Mouse (Mus musculus): ENCODE measurements around the gene Catip. TPM values are rescaled to one million over a fixed set of nuclear protein-coding genes. Genes with fewer than 3 reads are reported as not detected.
"Not testable (repeated sequence)": the region's sequence is repeated elsewhere in the genome, so short reads cannot be mapped to it uniquely, and the experiment has no call there.

The Catip gene
- total and polyA plus RNA-seq, 3 experiments, result 0.27 TPM; not detected in 2

DNA sequence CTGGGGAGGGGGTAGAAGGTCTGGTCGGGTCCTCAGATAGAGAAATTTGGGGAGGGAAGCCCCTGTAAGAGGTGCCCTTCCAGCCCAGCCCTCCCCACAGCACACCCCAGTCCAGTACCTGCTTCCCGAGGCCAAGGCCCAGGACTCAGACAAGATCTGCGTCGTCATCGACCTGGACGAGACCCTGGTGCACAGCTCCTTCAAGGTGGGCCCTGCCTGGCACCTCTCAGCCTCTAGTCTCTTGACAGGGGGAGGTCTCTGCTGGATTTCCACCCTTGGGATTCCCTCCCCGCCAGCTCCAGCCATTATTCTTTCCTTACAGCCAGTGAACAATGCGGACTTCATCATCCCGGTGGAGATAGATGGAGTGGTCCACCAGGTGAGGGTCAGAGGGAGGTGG, 31.8 kb downstream of the Catip start:
- no peak for DNase-seq (ENCODE audit: low spot score)
- Histone ChIP-seq H3K27me3 (ENCODE audit: insufficient read depth, low read length) (no peaks in the 10 kb centered on the region), H3K9me3 (replicated peaks) (peaks cover 2% of the 10 kb centered on the region; the same call in 1 of the 2 replicates), H3K4me3 (ENCODE audit: low read depth, low read length) (peak overlapping the region; percentile 82; the same call in 1 of the 2 replicates), H3K36me3 (replicated peaks) (peaks cover 30% of the 10 kb centered on the region), H3K4me1 (ENCODE audit: insufficient read depth, low read depth, low read length) (peaks cover 79% of the 10 kb centered on the region)
- no peak for TF ChIP-seq GATA1 (IDR thresholded peaks at IDR 0.05; ENCODE audit: borderline replicate concordance, low read length)
- TF ChIP-seq TAL1 (conservative IDR thresholded peaks at IDR 0.05; ENCODE audit: low read depth, low read length), result no peak
- no peak for TF ChIP-seq POLR2AphosphoS5 (IDR thresholded peaks at IDR 0.05; ENCODE audit: insufficient replicate concordance, low read depth, low read length)
- no peak for TF ChIP-seq GATA2 (IDR thresholded peaks at IDR 0.05; ENCODE audit: borderline replicate concordance, low read depth, low read length)
- no peak for ATAC-seq (ENCODE audit: extremely low read depth, insufficient number of reproducible peaks, low FRiP score, poor library complexity, severe bottlenecking)

DNA sequence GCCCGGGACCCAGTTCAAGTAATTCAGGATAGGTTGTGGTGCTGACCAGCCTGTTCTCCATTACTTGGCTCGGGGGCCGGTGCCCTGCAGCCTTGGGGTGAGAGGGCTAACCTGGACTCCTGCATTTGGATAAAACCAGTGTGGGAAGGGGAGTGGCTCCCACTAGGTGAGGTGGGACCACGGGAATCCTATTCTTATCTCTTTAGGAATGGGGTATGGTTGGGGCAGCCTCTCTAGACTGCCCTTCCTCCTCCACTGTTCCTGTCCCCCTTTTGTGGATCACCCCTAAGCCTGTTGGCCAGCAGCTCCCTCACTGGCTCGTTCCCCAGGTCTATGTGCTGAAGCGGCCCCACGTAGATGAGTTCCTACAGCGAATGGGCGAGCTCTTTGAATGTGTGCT, 32.4 kb downstream of the Catip start:
- Histone ChIP-seq H3K4me3 (ENCODE audit: low read depth, low read length) (no peak overlapping the region; the same call in 1 of the 2 replicates), H3K27me3 (ENCODE audit: insufficient read depth, low read length) (no peaks in the 10 kb centered on the region), H3K9me3 (replicated peaks) (peaks cover 2% of the 10 kb centered on the region; the same call in 1 of the 2 replicates), H3K36me3 (replicated peaks) (peaks cover 30% of the 10 kb centered on the region), H3K4me1 (ENCODE audit: insufficient read depth, low read depth, low read length) (peaks cover 79% of the 10 kb centered on the region)
- TF ChIP-seq TAL1 (conservative IDR thresholded peaks at IDR 0.05; ENCODE audit: low read depth, low read length) (no peak), CTCF (IDR thresholded peaks at IDR 0.05; ENCODE audit: low read depth, low read length) (no peak), GATA1 (IDR thresholded peaks at IDR 0.05; ENCODE audit: borderline replicate concordance, low read length) (no peak), POLR2AphosphoS5 (IDR thresholded peaks at IDR 0.05; ENCODE audit: insufficient replicate concordance, low read depth, low read length) (no peak), GATA2 (IDR thresholded peaks at IDR 0.05; ENCODE audit: borderline replicate concordance, low read depth, low read length) (no peak)
- ATAC-seq (ENCODE audit: extremely low read depth, insufficient number of reproducible peaks, low FRiP score, poor library complexity, severe bottlenecking), result no peak
- no peak for DNase-seq (ENCODE audit: low spot score)

DNA sequence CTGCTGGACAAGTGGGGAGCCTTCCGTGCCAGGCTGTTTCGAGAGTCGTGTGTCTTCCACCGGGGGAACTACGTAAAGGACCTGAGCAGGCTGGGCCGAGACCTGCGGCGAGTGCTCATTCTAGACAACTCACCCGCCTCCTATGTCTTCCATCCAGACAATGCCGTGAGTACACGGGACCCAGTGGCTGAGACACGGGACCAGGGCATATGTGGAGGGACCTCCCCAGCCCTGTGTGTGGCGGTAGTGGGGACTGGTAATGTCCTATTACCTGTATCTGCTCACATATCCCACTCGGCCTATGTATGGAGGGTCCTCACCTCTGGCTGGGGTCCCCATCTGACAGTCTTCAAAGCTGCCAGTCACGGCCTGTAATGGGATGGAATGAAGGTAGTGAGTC, 33.0 kb downstream of the Catip start:
- H3K4me3 ChIP-seq (ENCODE audit: low read depth, low read length), result no peak overlapping the region; the same call in 1 of the 2 replicates
- H3K27me3 ChIP-seq (ENCODE audit: insufficient read depth, low read length), result no peaks in the 10 kb centered on the region
- peaks cover 2% of the 10 kb centered on the region; the same call in 1 of the 2 replicates for H3K9me3 ChIP-seq (replicated peaks)
- ATAC-seq (ENCODE audit: extremely low read depth, insufficient number of reproducible peaks, low FRiP score, poor library complexity, severe bottlenecking) (no peak), DNase-seq (ENCODE audit: low spot score) (no peak)
- peaks cover 78% of the 10 kb centered on the region for H3K4me1 ChIP-seq (ENCODE audit: insufficient read depth, low read depth, low read length)
- TF ChIP-seq CTCF (IDR thresholded peaks at IDR 0.05; ENCODE audit: low read depth, low read length) (no peak), GATA2 (IDR thresholded peaks at IDR 0.05; ENCODE audit: borderline replicate concordance, low read depth, low read length) (no peak)
- peaks cover 30% of the 10 kb centered on the region for H3K36me3 ChIP-seq (replicated peaks)

DNA sequence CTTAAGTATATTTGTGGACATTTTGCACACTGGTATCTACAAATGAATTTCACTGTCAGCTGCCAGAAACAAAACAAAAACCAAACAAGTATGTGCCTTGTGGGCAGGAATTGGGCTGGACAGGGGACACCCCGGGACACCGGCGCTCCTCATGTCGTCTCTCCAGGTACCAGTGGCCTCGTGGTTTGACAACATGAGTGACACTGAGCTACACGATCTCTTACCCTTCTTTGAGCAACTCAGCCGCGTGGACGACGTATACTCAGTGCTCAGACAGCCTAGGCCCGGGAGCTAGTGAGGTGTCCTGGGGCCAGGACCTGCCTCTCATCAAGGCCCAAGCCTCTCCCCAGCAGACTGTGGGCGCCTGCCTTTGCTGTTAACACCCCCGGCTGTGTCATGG, 33.4 kb downstream of the Catip start:
- ATAC-seq (ENCODE audit: extremely low read depth, insufficient number of reproducible peaks, low FRiP score, poor library complexity, severe bottlenecking) (no peak), DNase-seq (ENCODE audit: low spot score) (no peak)
- Histone ChIP-seq H3K4me3 (ENCODE audit: low read depth, low read length) (no peak overlapping the region; the same call in 1 of the 2 replicates), H3K4me1 (ENCODE audit: insufficient read depth, low read depth, low read length) (peaks cover 74% of the 10 kb centered on the region), H3K27me3 (ENCODE audit: insufficient read depth, low read length) (no peaks in the 10 kb centered on the region), H3K36me3 (replicated peaks) (peaks cover 30% of the 10 kb centered on the region), H3K9me3 (replicated peaks) (peaks cover 2% of the 10 kb centered on the region; the same call in 1 of the 2 replicates)
- TF ChIP-seq POLR2AphosphoS5 (IDR thresholded peaks at IDR 0.05; ENCODE audit: insufficient replicate concordance, low read depth, low read length) (no peak), TAL1 (conservative IDR thresholded peaks at IDR 0.05; ENCODE audit: low read depth, low read length) (no peak), GATA1 (IDR thresholded peaks at IDR 0.05; ENCODE audit: borderline replicate concordance, low read length) (no peak), CTCF (IDR thresholded peaks at IDR 0.05; ENCODE audit: low read depth, low read length) (no peak)

DNA sequence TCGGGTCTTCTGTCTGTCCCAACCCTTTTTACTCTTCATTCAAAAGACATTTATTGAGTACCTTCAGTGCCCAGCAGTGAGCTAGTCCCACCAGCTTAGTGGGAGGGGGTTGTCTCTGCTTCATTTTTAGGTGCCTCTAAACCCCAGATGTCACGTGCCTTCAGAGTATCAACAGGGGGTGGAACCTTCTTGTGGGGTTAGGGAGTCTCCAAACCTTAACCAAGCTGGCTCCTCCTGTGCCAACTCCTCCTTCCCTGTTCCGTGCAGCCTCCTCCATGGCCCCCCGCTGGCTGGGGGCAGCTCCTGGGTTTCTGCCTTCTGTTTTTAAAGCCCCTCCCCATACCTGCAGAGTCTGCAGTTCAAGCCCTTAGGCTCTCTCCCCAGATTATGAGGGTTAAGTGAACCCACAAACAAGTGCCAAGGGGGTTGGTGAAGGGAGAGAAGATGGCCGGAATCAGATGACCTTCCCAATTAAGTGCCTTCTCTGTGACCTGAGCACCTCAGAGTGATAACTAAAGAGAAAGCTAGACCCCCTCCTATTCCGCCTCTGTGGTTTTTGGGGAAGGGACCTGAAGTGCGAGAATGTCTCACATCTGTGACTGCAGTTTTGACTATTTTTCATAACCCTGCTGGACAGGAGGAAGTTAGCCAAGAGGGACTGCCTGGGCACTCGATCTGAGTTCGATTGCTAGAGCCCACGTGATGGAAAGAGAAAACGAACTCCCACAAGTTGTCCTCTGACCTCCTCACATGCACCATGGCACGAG, 34.7 kb downstream of the Catip start:
- not testable (repeated sequence) for H3K27me3 ChIP-seq (ENCODE audit: insufficient read depth, low read length); H3K9me3 ChIP-seq (replicated peaks); DNase-seq (ENCODE audit: low spot score)
- Histone ChIP-seq H3K4me3 (ENCODE audit: low read depth, low read length) (peak overlapping the region; percentile 69; the same call in 1 of the 2 replicates), H3K4me1 (ENCODE audit: insufficient read depth, low read depth, low read length) (peaks cover 77% of the 10 kb centered on the region), H3K36me3 (replicated peaks) (peaks cover 30% of the 10 kb centered on the region)
- peak; percentile 11; the same call in 1 of the 2 replicates for ATAC-seq (ENCODE audit: extremely low read depth, insufficient number of reproducible peaks, low FRiP score, poor library complexity, severe bottlenecking)

DNA sequence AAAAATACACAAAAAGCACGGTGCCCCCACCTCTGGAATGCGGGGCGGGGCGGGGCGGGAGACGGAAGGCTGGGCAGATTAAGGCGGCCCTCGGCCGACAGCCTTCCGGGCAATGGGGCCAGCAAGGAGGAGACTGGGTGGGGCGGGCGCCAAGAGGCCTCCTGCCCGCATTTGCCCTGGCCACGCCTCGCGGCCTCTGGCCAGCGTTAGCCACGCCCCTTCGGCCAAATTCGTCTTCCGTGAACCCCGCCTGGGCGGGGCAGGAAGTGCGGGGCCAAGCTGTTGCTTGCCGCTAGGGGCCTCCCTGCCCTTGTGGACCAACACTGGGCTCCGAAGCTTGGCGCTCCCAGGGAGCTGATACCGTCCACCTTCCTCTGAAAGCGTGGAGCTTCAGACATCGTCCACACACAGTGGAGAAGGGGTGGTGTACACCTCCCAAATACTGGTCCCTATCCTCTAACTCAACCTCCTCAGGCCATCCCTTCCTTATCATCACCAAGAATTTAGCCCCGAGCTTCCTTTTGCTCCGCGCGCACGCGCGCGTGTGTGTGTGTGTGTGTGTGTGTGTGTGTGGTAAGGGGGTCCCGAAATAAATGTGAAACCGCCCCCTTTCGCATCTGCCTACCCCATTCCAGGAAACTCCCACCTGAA, 35.5 kb downstream of the Catip start:
- no peak for TF ChIP-seq TAL1 (conservative IDR thresholded peaks at IDR 0.05; ENCODE audit: low read depth, low read length)
- TF ChIP-seq POLR2AphosphoS5 (IDR thresholded peaks at IDR 0.05; ENCODE audit: insufficient replicate concordance, low read depth, low read length), result peak; percentile 92
- no peak for TF ChIP-seq GATA2 (IDR thresholded peaks at IDR 0.05; ENCODE audit: borderline replicate concordance, low read depth, low read length)
- no peak for TF ChIP-seq GATA1 (IDR thresholded peaks at IDR 0.05; ENCODE audit: borderline replicate concordance, low read length)
- peak; percentile 41; the same call in 1 of the 2 replicates for TF ChIP-seq CTCF (IDR thresholded peaks at IDR 0.05; ENCODE audit: low read depth, low read length)
- peak overlapping the region; percentile 69 for H3K4me3 ChIP-seq (ENCODE audit: low read depth, low read length)
- H3K27me3 ChIP-seq (ENCODE audit: insufficient read depth, low read length), result no peaks in the 10 kb centered on the region
- peaks cover 30% of the 10 kb centered on the region for H3K36me3 ChIP-seq (replicated peaks)
- peaks cover 2% of the 10 kb centered on the region; the same call in 1 of the 2 replicates for H3K9me3 ChIP-seq (replicated peaks)
- peak; percentile 80 for DNase-seq (ENCODE audit: low spot score)
- H3K4me1 ChIP-seq (ENCODE audit: insufficient read depth, low read depth, low read length), result peaks cover 81% of the 10 kb centered on the region
- ATAC-seq (ENCODE audit: extremely low read depth, insufficient number of reproducible peaks, low FRiP score, poor library complexity, severe bottlenecking), result peak; percentile 77

All from G1E (cell line).